Mouse (Mus musculus) heart, embryonic 15.5 days (tissue): ENCODE measurements at regions not wholly inside any gene's neighbourhood (a gene's known extent, or its start where the extent isn't known, plus 50 kb on each side); places are given as distances from the start of the nearest gene placed in this dataset.

Experiments used
- ATAC-seq: fragments of 200-750 bp; cut with Nextera tagmentation; replicated peaks from 2 replicates; pipeline ENCODE4 v1.8.0; 2017; ENCODE audit warnings: low read depth, moderate TSS enrichment; ENCODE audit not compliant: insufficient number of reproducible peaks, insufficient read depth, low FRiP score
- H3K27ac ChIP-seq: fragments of 300-500 bp; sonication (generic); 2 replicates; pipeline ENCODE4 v1.5.1; 2015; ENCODE audit warnings: mild to moderate bottlenecking, inconsistent platforms
- H3K27me3 ChIP-seq: fragments of 300-500 bp; sonication (generic); 2 replicates; pipeline ENCODE4 v1.6.1; 2015; ENCODE audit warnings: inconsistent platforms
- H3K36me3 ChIP-seq: fragments of 300-500 bp; sonication (generic); 2 replicates; pipeline ENCODE4 v1.6.1; 2015; ENCODE audit warnings: mild to moderate bottlenecking, inconsistent platforms
- H3K4me1 ChIP-seq: fragments of 300-500 bp; sonication (generic); replicated peaks from 2 replicates; pipeline ENCODE4 v1.6.1; 2015; ENCODE audit warnings: inconsistent platforms
- H3K4me2 ChIP-seq: fragments of 300-500 bp; sonication (generic); 2 replicates; pipeline ENCODE4 v1.6.1; 2015; ENCODE audit warnings: inconsistent platforms, mild to moderate bottlenecking, moderate library complexity
- H3K4me3 ChIP-seq: fragments of 300-500 bp; sonication (generic); 2 replicates; pipeline ENCODE4 v1.5.1; 2015; ENCODE audit warnings: mild to moderate bottlenecking, inconsistent platforms
- H3K9ac ChIP-seq: fragments of 300-500 bp; sonication (generic); 2 replicates; pipeline ENCODE4 v1.6.1; 2015; ENCODE audit warnings: mild to moderate bottlenecking, inconsistent platforms
- H3K9me3 ChIP-seq: fragments of 300-500 bp; sonication (generic); replicated peaks from 2 replicates; pipeline ENCODE4 v1.6.1; 2016; ENCODE audit warnings: inconsistent platforms
- WGBS: fragments of 180-500 bp; shearing (Covaris S2); methylation state at CpG from one replicate; pipeline ENCODE4 v1.1.7; 2015; ENCODE audit warnings: mixed read lengths; 5-methylcytosine and 5-hydroxymethylcytosine counted together

GRCm38 (mm10) chr4:125177666-125178065 lies 50.0 kb upstream of the Zc3h12a start:
- Histone ChIP-seq H3K27ac (no peak overlapping the region), H3K4me2 (no peak overlapping the region), H3K27me3 (no peaks in the 10 kb centered on the region), H3K9ac (no peak overlapping the region), H3K4me1 (0 out of 2 replicates have a peak, but pooled peaks cover 4% of the 10 kb centered on the region), H3K9me3 (no peaks in the 10 kb centered on the region), H3K36me3 (no peaks in the 10 kb centered on the region), H3K4me3 (no peak overlapping the region)
- WGBS: 57% methylated on average over 6 of the region's 6 CpGs
- ATAC-seq: no peak
